Mouse (Mus musculus) ES-Bruce4 (cell line): Measurements from ENCODE around the gene Gm498. TPM values are rescaled to one million over a fixed set of nuclear protein-coding genes. Genes with fewer than 3 reads are reported as not detected.
A peak's percentile ranks its signal among the peaks of the same experiment; 100 is the strongest.

ENCODE experiments used
- H3K27ac ChIP-seq: 2 replicates; pipeline ENCODE4 v1.5.1; 2012; ENCODE audit warnings: low read length, inconsistent platforms; ENCODE audit not compliant: insufficient read depth
- H3K27me3 ChIP-seq: 2 replicates; pipeline ENCODE4 v1.6.1; 2012; ENCODE audit warnings: mild to moderate bottlenecking, low read length, inconsistent platforms; ENCODE audit not compliant: control insufficient read depth, poor library complexity, insufficient read depth, severe bottlenecking
- H3K36me3 ChIP-seq: 2 replicates; pipeline ENCODE4 v1.6.1; 2012; ENCODE audit warnings: inconsistent platforms, mild to moderate bottlenecking, low read length, moderate library complexity; ENCODE audit not compliant: control insufficient read depth, poor library complexity, insufficient read depth, severe bottlenecking
- H3K4me1 ChIP-seq: one replicate; pipeline ENCODE4 v1.8.1; 2011; ENCODE audit warnings: low read length; ENCODE audit not compliant: control insufficient read depth, insufficient read depth
- H3K4me3 ChIP-seq: 2 replicates; pipeline ENCODE4 v1.5.1; 2011; ENCODE audit warnings: low read depth, mild to moderate bottlenecking, low read length
- H3K9ac ChIP-seq: 2 replicates; pipeline ENCODE4 v1.6.1; 2012; ENCODE audit warnings: low read depth, mild to moderate bottlenecking, inconsistent platforms; ENCODE audit not compliant: poor library complexity, severe bottlenecking
- H3K9me3 ChIP-seq: replicated peaks from 2 replicates; pipeline ENCODE4 v1.6.1; 2012; ENCODE audit warnings: mild to moderate bottlenecking, low read length, inconsistent platforms; ENCODE audit not compliant: control insufficient read depth, poor library complexity, insufficient read depth, severe bottlenecking
- CTCF ChIP-seq: IDR thresholded peaks from one replicate; pipeline ENCODE4 v1.8.1; 2011; ENCODE audit warnings: low read depth, low read length
- EP300 ChIP-seq: IDR thresholded peaks from 2 replicates; pipeline ENCODE4 v1.6.1; 2011; ENCODE audit warnings: low read depth, low read length; ENCODE audit not compliant: insufficient read depth
- POLR2A ChIP-seq: IDR thresholded peaks from one replicate; pipeline ENCODE4 v1.8.1; 2011; ENCODE audit warnings: low read length; ENCODE audit not compliant: insufficient read depth
- polyA plus RNA-seq: library from polyadenylated mRNA; stranded (reverse); fragments of >200 nt; gene quantifications from 2 replicates; pipeline ENCODE4 v1.2.4, GENCODE M21; 2011; ENCODE audit warnings: low read depth; ENCODE audit not compliant: missing spikeins, insufficient read depth, insufficient read length

Gene Gm498
- polyA plus RNA-seq = not detected in 2 replicates

- no peaks in the 10 kb centered on the region for H3K36me3 ChIP-seq
- H3K27me3 ChIP-seq = no peaks in the 10 kb centered on the region
- no peak within 1 kb of the TSS for H3K9ac ChIP-seq
- TF ChIP-seq POLR2A = no peak
- no peak within 1 kb of the TSS for H3K4me3 ChIP-seq
- H3K9me3 ChIP-seq = no peaks in the 10 kb centered on the region
- H3K4me1 ChIP-seq = no peaks in the 10 kb centered on the region
- H3K27ac ChIP-seq = no peak within 1 kb of the TSS
Measured at GRCm38 (mm10) chr7:143866538-143866937, at the start of gene Gm498. TSS of gene Gm498 (plus strand) at chr7:143866838.

- H3K9me3 ChIP-seq = no peaks in the 10 kb centered on the region
- TF ChIP-seq POLR2A = no peak
- TF ChIP-seq CTCF = no peak
- TF ChIP-seq EP300 = no peak
- no peaks in the 10 kb centered on the region for H3K27me3 ChIP-seq
- no peak overlapping the region for H3K27ac ChIP-seq
- no peak overlapping the region for H3K9ac ChIP-seq
- H3K36me3 ChIP-seq = no peaks in the 10 kb centered on the region
- H3K4me3 ChIP-seq = no peak overlapping the region
- no peaks in the 10 kb centered on the region for H3K4me1 ChIP-seq
Measured at GRCm38 (mm10) chr7:143819201-143819600, 47.4 kb upstream of the Gm498 start.

- Histone ChIP-seq H3K9me3 (no peaks in the 10 kb centered on the region), H3K9ac (no peak overlapping the region), H3K36me3 (no peaks in the 10 kb centered on the region), H3K4me1 (no peaks in the 10 kb centered on the region), H3K27me3 (no peaks in the 10 kb centered on the region), H3K4me3 (no peak overlapping the region), H3K27ac (no peak overlapping the region)
- TF ChIP-seq POLR2A (no peak), EP300 (no peak), CTCF (no peak)
Measured at GRCm38 (mm10) chr7:143821241-143821640, 45.4 kb upstream of the Gm498 start.

GRCm38 (mm10) chr7:143822375-143823265 is 44.0 kb upstream of the Gm498 start, which contains the start of the genes Nadsyn1 and Dhcr7:
TSS of gene Nadsyn1 (minus strand) at chr7:143822849.
TSS of gene Dhcr7 (plus strand) at chr7:143823145.
- Histone ChIP-seq H3K36me3 (no peaks in the 10 kb centered on the region), H3K4me3 (peak within 1 kb of the TSS; percentile 79), H3K27ac (no peak within 1 kb of the TSS), H3K9ac (peak within 1 kb of the TSS; percentile 61), H3K4me1 (no peaks in the 10 kb centered on the region), H3K9me3 (no peaks in the 10 kb centered on the region), H3K27me3 (no peaks in the 10 kb centered on the region)
- TF ChIP-seq POLR2A (peak; percentile 86), EP300 (0 out of 2 replicates have a peak, but pooled peaks have one; percentile 5), CTCF (no peak)

- no peaks in the 10 kb centered on the region for H3K9me3 ChIP-seq
- H3K36me3 ChIP-seq = no peaks in the 10 kb centered on the region
- no peaks in the 10 kb centered on the region for H3K27me3 ChIP-seq
- H3K9ac ChIP-seq = peak overlapping the region; percentile 7
- no peaks in the 10 kb centered on the region for H3K4me1 ChIP-seq
- peak overlapping the region; percentile 53 for H3K4me3 ChIP-seq
- no peak for TF ChIP-seq POLR2A
- no peak for TF ChIP-seq EP300
- no peak for TF ChIP-seq CTCF
- no peak overlapping the region for H3K27ac ChIP-seq
Measured at GRCm38 (mm10) chr7:143823266-143823605, 43.4 kb upstream of the Gm498 start.

GRCm38 (mm10) chr7:143826985-143827384 is 39.7 kb upstream of the Gm498 start:
- TF ChIP-seq POLR2A = no peak
- TF ChIP-seq EP300 = no peak
- no peak for TF ChIP-seq CTCF
- 0 out of 2 replicates have a peak, but pooled peaks cover 2% of the 10 kb centered on the region for H3K36me3 ChIP-seq
- H3K27me3 ChIP-seq = no peaks in the 10 kb centered on the region
- no peaks in the 10 kb centered on the region for H3K4me1 ChIP-seq
- H3K9me3 ChIP-seq = no peaks in the 10 kb centered on the region
- no peak overlapping the region for H3K4me3 ChIP-seq
- H3K9ac ChIP-seq = no peak overlapping the region
- no peak overlapping the region for H3K27ac ChIP-seq
